Mouse (Mus musculus) adrenal gland, postnatal 4 days (tissue): ENCODE measurements around the gene Prkd1. TPM values are rescaled to one million over a fixed set of nuclear protein-coding genes. Genes with fewer than 3 reads are reported as not detected.
"Not testable (repeated sequence)": the region's sequence is repeated elsewhere in the genome, so short reads cannot be mapped to it uniquely, and the experiment has no call there.

Source experiments
- DNase-seq, 2 experiments: peaks; one replicate each; pipeline ENCODE4 v3.0.0; 2021 to 2022; ENCODE audit warnings: low spot score in 2 of 2, mixed read lengths in 2 of 2
- long read RNA-seq, 2 experiments: library from polyadenylated mRNA; stranded (forward); transcript quantifications; one replicate each; pipeline ENCODE4 v2.0.0; 2021
- total RNA-seq, 2 experiments: library from RNA; stranded (reverse); gene quantifications; 2 replicates each; pipeline ENCODE4 v1.2.3; 2021

Prkd1 gene
- total RNA-seq, result 10 to 100 TPM; 19.0 to 20.2 TPM
- long read RNA-seq, experiment 1, partial matches to known transcripts, result 2 of 18 reads
- long read RNA-seq, experiment 1, other reads (novel, unspliced or antisense), result 14 of 18 reads
- long read RNA-seq, experiment 2, transcript Prkd1-201 (19 exons, 3,653 nt), result major isoform, 6 of 30 reads
- long read RNA-seq, experiment 2, partial matches to known transcripts, result 10 of 30 reads
- long read RNA-seq, experiment 2, other reads (novel, unspliced or antisense), result 14 of 30 reads

DNA sequence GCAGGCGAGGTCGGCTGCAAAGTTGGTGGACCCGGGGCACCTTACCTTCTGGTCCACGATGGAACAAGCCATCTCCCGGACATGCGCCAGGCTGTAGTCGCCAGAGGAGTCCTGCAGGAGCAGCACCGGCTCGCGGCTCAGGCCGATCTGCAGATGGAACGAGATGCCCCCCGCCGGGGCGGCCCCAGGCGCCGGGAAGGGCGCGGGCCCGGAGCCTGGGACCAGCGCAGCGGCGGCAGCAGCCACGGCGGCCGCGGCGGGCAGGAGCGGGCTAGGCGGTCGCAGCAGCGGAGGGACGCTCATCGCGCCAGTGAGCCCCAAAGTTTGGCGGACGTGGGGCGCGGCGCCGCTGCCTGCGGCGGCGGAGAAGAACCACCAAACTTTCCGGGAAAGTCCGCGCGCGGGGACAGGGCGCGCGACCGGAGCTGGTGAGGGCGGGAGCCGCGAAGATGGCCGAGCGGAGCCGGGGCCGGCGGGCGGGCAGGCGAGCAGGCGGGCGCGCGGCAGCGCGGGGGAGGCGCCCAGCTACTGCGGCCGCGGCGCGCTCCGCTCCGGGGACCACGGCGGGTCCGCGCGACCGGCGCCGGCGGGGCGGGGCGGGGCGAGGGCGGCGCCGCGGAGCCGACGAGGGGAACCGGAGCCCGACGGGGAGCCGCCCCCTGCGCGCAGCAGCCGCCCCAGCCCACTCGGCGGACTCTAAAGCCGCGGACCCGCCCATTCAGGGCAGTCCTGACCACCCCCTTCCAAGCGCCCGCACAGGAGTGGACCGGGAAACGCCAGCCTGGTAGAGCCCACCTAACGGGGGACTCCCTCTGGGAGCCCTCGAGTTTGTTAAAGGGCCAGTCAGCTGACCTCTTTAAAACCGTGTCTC lies at the start of gene Prkd1:
Gene Prkd1, minus strand, starts transcription at position 428 of the 871 bp plus-strand sequence.
- peak; percentile 52 to 53 for DNase-seq

DNA sequence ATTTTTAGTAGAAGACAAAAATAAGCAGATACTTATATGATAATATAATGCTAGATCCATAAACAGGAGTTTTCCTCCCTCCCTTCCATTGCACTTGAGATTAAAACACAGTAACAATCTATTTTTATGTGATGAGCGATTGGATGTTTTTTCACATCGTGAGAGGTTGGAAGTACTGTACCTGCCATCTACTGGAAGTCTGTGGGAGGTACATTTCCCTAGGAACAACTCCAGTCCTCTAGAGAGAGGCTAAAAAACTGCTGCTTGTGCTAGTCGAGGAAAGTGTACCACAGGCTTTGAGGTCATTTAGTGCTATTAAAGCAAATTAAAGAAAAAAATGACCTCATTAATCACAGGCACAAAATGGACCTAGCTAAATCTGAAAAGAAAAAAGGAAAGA lies 48.6 kb upstream of the Prkd1 start:
- no peak for DNase-seq

DNA sequence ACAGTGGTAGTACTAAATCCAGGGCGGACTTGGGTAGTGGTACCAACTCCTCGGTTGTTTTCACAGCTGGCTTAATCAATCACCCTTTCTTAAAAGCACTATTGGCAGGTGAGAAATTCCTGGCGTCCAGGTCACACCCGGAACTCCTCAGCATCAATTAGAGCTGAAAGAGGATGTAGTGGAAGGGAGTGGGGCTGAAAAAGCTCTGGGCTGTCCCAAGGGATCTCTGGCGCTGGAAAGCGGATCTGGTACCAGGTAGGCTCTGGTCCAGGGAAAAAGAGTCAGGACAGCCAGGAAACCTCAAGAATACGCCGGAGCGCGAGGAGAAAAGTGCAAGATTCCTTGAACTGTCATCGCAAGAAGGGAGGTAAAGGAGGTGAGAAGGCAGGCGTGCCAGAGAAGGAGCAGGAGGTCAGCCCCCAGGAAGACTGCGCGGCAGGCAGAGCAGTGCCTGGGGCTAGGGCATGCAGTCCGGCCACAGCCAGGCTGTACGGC lies 675 bp downstream of the Prkd1 start:
- DNase-seq, result no peak

DNA sequence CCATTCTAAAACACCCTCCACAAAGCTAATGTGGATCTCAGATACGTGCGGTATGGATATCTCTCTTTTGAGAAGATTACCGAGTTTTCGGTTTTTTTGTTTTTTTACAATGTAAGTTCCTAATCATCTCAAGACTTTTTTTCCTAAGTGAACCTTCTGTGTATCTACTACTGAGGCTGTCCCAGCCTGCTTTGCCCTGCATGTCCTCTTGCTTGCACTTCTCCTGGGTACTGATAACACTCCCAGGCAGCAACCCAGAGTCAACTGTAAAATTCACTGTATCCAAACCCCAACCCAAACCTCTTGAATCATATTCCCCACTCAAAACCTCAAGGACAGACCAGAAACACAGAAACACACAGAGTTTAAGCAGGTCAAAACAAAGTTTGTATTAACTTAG lies 2.0 kb downstream of the Prkd1 start:
- DNase-seq, result no peak

DNA sequence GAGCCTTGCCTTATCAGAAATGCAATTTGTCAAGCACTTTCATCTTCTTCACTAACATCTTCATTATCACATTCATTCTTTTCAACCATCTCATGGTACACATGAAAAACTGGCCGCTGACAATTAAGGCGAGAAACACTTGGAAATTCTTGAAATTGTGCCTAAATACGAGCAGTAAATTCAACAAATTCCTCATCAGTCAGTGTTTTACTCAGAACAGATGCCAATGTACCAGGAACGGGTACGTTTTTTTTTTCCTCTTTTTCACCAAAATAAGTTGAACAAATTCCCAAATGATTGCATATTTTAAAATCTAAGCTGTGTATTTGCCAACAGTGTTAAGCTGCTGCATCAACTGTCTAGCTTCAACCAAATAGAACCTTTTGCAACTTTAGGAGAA lies 6.2 kb downstream of the Prkd1 start:
- DNase-seq, result no peak

DNA sequence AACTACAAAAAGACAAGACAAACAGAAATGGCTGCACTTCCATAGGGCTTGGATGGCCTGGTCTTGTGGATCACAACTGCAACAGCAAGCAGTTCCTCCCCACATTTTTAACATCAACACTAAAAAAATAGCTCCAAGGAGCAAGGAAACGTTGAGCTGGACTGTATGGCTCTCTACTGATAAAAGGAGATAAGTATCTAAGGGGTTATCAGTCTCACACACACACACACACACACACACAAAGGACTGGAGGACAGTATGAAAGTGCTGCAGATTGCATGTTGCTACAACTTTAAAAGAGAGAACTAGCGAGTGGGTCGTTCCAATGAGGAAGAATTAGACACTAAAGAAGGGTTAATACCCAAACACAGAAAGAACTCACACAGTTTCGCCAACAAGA lies 8.7 kb downstream of the Prkd1 start:
- DNase-seq, result no peak

DNA sequence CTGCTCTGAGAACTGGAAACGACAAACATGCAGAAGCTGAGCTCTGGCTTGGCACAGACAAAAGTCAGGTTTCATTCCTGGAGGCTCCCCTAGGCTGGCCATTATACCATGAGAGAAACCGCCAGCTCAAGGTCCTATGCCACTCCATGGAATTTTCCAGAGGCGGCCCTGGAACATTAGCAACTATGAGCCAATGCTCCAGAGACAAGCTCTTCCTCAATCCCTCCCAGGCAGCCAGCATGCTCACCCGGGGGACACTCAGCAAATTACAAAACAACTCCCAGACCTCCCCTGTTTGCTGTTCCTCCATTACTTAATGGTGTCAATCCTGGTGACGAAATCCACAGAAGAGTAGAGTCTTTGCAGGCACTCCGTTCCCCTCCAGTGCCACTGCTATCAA lies 14.5 kb downstream of the Prkd1 start:
- peak in 1 of 2 experiments; percentile 13 for DNase-seq

DNA sequence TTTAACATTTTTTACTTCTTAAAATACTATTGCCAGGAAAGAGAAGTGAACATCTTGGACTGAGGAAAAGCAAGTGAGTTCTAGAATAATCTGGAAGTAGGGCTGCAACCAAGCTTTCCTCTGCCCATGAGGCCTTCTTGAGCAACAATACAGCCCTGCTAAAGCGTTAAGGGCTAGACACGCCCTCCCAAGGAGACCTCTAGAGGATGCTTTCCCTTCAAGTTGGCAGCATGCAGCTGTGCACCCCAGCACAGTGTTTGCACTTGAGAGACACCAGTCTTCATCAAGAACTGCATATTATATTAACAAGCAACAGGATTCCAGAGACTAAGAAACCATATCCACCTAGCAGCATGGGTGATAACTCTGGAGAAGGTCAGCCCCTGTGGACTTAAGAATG lies 22.8 kb downstream of the Prkd1 start:
- DNase-seq, result not testable (repeated sequence)

DNA sequence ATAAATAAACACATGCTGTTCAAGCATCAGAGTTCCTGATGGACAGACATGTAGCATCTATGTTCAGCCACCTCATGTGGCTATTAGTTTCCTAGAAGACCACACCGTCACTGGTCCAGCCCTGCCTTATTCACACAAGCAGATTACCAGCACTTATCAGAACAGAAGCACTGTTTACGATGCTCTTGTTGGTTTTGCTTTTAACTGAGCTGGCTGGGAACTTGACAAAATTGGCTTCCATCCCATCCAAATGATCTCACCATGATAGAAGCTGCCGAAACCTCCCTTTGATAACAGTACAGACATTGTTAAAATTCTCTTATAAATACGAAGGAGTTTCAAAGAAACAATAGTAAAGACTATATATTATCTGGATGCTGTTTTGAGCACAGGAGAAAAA lies 24.7 kb downstream of the Prkd1 start:
- DNase-seq, result no peak

DNA sequence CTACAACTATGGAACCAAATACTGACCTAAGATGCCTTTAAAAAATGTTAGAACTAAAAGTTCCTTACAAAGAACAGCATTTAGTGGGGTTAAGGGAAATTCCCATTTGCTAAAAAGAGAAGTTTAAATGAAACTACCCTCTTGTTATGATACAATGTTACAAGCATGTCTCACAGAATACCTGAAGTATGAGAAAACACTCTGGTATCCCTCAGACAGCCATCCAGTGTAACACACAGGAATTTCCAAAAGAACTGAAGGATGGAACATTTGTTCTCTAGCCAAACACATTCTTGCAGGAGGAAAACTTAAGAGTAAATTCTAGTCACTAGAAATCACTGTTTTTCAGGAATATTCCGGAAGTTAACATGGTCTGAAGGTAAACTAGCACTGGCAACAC lies 33.0 kb downstream of the Prkd1 start:
- no peak for DNase-seq

DNA sequence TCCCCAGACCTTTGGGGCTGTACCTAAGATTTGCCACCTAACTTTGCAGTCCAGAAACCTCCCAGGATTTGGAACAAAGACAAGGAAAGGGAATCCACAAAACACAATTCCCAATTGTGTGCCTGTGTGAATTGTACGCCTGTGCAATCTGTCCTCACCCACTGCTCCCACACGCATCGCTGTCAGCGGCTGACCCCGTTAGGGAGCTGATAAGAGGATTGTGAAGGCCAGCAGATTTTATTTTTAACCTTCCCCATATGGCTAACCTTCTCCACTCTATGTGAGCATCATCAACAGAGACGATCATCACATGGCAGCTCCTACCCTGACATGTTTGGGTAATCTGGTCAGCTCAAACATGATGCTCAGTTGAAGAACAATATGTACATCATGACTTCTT lies 34.6 kb downstream of the Prkd1 start:
- no peak for DNase-seq

DNA sequence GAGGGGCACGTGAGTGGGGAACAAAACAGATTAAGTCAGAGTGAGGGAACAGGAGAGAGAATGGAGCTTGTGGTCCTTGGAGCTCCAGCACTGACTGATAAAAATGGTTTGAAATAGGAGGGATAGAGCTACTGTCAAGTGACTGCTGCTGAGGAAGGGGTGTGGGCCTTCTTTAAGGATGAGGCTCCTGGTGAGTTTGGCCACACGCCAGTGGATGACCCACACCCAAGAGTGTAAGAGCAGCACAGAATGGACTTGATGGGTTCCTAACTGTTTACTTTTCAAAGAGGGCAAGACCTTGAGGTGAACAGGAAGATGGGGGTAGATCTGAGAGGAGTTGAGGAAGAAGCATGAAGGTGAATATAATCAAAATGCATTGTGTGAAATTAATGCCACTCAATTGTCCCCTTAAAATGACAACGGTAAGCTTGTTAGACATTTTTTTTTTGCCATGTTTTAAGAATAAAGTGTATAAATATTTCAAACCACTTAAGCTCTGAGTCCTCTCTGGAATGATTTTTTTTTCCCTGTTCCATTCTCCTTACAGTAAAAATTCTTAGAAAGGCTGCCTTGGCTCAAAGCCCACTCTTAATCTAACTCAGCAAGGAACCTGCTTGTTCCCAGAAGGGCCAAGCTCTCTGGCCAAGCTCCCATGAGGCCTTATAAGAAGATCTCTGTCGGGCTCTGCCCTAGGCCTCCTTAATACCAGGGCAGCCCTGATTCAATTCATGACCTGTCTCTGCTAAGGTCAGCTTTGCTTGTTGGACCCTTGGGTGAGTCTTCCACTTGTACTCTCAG lies 42.0 kb downstream of the Prkd1 start:
- DNase-seq, result no peak

DNA sequence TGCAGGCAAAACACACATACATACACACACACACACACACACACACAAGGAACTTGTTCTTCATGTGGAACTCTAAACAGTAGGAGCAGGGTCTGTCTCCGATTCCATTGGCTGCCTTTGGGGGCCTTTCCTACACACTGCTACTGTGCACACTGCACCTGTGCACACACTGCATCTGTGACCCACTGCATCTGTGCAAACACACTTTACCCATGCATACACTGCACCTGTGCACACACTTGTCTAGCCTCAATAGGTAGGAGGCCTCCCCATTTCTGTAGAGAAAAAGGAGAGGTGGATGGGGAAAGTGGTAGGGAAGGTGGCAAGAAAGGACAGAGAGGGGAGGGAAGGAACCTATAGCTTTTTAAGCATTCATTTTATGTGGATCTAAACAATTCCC lies 49.5 kb downstream of the Prkd1 start:
- no peak for DNase-seq

DNA sequence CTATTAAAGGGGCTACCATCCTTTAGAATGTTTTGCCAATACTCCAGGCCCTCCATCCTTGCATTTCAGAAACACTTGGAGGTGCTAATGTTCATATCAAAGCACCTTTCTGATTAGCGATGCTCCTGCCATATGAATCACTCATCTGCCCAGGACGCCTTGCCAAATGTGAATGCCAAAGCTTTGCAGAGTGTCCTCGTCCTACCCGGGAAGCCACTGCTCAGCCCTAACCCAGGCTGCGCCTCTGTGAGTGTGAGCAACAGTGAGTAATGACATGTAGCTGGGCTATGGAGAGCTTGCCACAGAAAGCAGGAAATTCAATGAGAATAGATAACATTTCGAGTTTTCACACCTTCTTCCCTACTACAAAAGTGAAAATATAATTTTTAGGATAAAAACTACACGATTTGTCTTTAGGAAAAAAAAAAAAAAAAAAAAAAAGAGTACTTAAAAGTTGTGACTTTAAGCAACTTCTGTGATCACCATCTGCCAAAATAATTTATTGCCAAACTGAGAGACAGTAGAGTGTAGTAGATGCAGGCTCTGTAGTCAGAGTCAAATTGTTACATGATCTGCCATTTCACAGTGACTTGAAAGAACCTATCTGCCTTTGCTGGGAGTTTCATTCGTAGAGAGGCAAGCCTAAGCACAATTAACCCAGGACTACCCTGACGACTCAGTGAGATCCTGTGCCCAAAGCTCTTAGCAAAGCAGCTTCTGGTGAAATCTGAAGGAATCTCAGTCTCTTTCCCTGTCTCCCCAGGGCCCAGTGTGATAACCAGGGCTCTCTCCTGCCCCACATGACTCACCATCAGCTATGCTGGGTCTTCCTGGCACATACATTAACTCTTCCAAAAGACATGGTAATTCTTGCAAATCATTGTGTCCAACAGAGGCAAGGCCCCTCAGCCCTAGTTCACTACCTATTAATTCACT lies 50.6 kb downstream of the Prkd1 start:
- DNase-seq, result no peak

DNA sequence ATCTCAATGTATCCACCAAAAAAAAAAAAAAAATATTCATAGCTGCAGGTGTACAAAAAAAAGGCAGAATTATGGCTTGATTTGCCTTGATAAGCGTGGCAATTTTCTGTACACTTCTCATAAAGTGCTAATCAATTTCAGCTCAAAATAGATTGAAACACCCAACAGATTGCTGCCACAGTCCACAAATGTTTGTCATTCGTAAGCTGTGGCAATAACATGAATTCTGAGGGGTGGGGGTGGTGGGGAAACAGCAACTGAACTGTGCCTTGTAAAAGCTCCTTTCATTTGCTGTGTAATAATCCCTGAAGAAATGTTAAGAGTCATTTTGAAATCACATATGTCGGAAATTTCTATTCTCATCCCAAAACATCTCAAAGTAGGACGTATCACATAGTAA lies 51.4 kb downstream of the Prkd1 start:
- DNase-seq, result no peak

DNA sequence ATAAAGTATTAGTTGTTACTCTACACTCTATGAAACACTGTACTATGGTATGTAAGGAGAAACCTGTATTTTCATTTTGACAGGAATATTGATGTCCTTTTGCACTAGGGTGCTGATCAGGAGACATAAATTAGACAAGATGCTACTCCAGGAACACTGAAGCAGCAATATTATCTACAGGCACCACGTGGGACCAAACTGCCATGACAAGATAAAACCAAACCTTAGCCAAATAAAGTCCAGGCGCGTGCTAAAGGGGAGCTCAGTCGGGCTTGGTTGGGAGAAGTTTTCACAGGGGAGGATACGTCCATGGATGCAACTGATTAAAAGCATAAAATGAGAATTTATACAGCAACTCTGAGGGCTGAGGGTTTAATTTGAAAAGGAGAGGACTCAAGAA lies 53.1 kb downstream of the Prkd1 start:
- DNase-seq, result no peak

DNA sequence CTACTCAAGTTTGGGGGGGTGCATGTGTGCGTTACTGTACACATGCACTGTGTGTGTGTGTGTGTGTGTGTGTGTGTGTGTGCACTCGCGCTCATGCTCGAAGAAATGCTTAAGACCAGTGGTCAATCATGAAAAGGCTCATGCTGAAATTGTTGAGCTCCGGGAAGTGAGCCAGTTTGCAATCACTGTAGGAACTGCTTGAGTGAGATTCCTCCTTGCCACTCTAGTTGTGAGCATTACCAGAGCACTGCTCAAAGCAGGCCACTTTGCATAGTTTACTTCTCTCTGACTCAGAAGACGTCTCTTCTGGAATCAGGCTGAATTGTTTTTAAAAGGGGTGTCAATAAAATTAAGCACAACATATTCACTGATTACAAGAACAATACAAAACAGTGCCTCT lies 54.4 kb downstream of the Prkd1 start:
- no peak for DNase-seq

DNA sequence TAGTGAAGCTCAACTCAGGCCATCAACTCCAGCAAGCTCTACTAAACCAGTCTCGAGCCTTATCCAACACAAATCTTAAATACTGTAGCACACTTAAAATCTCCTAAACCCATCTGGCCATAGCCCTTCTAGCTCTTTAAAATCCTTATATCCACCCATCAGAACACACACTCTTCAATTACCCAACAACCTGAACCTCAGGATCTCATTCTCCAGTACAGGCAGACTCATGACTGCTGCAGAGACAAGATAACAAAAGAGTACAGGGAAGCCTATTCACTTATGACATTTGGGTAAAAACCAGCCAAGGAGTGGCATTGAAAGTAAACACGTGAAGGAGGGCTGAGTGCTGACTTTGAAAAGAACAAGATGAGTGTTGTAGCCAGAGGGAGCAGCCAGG lies 55.4 kb downstream of the Prkd1 start:
- DNase-seq, result no peak

DNA sequence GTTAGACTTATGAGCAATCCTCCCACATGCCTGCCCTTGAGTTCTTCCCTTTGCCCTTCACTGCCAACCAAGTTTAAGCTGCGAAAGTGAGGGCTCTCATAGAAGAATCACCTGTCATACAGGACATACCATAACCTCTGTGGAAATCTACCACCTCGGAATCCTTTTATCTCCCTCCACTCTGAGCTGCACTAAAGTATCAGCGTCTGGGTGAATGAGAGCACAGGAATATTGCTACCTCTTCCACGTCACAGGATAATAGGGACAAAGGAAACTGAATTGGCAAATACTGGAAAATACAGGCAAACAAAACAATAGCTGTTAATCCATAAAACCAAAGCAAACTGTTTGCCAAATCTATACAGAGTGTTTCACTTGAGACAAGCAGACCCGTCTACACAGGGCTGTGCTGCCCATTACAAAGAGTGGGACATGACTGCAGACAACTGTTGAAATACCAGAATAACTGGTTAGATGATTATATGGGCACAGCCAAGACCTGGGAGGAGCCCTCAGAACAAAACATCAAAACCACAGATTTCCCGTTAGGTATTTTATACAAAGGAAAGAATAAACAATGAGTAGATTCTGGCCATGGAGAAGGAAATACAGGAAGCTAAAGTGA lies 60.6 kb downstream of the Prkd1 start:
- no peak for DNase-seq

DNA sequence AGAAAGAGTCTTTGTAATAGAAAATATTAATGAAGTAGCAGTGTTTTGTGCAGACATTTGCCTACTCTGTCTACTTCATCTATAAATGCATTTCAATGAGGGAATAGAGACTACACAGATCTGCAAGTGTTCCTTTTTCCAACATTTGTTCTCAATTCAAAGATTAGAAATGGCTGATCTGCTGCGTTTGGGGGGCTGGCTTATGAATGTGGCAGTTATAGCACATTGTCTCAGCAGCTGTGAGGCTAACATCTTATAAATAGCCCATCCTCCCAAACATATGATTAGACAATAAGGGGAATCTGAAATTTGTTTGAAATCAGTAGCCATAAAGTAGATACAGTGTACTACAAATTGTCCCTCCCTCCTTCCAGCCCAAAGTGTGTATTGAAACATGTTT lies 83.7 kb downstream of the Prkd1 start:
- no peak for DNase-seq
